In the genomic region with DNA sequence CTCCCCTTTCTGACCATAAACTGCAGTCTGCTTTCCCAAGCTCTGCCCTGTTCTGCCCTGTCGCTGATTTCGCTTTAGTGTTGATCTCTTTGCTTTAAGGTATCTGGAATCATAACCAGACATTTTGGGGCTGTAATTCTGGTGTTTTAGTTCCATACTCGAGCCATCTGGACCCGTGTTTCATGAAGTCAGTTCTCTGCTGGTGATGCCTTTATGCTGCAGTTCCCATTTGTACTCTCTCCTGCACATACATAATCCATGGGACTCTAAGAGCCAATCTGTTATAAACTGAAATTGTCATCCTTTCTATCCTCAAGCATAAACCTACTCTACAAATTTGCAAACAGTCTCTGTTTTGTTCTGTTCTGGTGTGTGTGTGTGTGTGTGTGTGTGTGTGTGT, we compare ENCODE assay signal across 17 mouse cellular contexts.
DNase-seq lines count a peak whose midpoint lies in the region; ATAC-seq and TF ChIP-seq lines count a peak whose summit lies in the region.
"Had no signal": no experiment of that assay in that cellular context is flagged by ENCODE, and none has a peak within 500 bp of the region (broad histone marks: within the 10 kb centered on the region; RNA-seq: fewer than 3 reads in every experiment).

No protein-coding gene starts in this region.

- ATAC-seq in forebrain, postnatal 0 days: no peak
- no peak for ATAC-seq in forebrain, embryonic 12.5 days (ENCODE audit: low FRiP score)
- ATAC-seq: forebrain, embryonic 14.5 days; forebrain, embryonic 16.5 days had no signal

- 57% methylated on average over 4 of the region's 4 CpGs for whole genome bisulfite sequencing in forebrain, postnatal 0 days
- WGBS in forebrain, embryonic 12.5 days: 86% methylated on average over 4 of the region's 4 CpGs

- H3K9ac ChIP-seq in forebrain, postnatal 0 days: no peak overlapping the region
- H3K9ac ChIP-seq in forebrain, embryonic 12.5 days: no peak overlapping the region
- H3K9ac ChIP-seq: embryonic facial prominence, embryonic 12.5 days had no signal

- H3K4me2 ChIP-seq in forebrain, postnatal 0 days (ENCODE audit: low read depth): no peak overlapping the region
- H3K4me2 ChIP-seq in forebrain, embryonic 12.5 days: no peak overlapping the region
- H3K4me2 ChIP-seq: embryonic facial prominence, embryonic 12.5 days had no signal

- H3K27me3 ChIP-seq in forebrain, postnatal 0 days (ENCODE audit: insufficient read depth, low read length): no peaks in the 10 kb centered on the region
- H3K27me3 ChIP-seq in forebrain, embryonic 12.5 days: no peaks in the 10 kb centered on the region
- H3K27me3 ChIP-seq: embryonic facial prominence, embryonic 12.5 days had no signal

- H3K4me1 ChIP-seq in forebrain, postnatal 0 days (ENCODE audit: insufficient read depth): no peaks in the 10 kb centered on the region
- H3K4me1 ChIP-seq in forebrain, embryonic 12.5 days: no peaks in the 10 kb centered on the region
- H3K4me1 ChIP-seq: embryonic facial prominence, embryonic 10.5 days; embryonic facial prominence, embryonic 12.5 days had no signal

- TF ChIP-seq CTCF in forebrain, postnatal 0 days (IDR thresholded peaks at IDR 0.05; ENCODE audit: low read depth): no peak
- no peak for TF ChIP-seq CTCF in layer of hippocampus, adult 2 months (conservative IDR thresholded peaks at IDR 0.05)

- intact Hi-C loops in left cerebral cortex, postnatal 25 days (cut with DNase I): no loop called here

- no peak overlapping the region for H3K27ac ChIP-seq in forebrain, postnatal 0 days (ENCODE audit: low read depth, low read length)
- H3K27ac ChIP-seq in forebrain, embryonic 12.5 days: no peak overlapping the region
- 0 out of 2 replicates have a peak overlapping the region, but pooled peaks have one; percentile 53 for H3K27ac ChIP-seq in layer of hippocampus, adult 2 months
- H3K27ac ChIP-seq: embryonic facial prominence, embryonic 10.5 days; embryonic facial prominence, embryonic 12.5 days had no signal

- DNase-seq in forebrain, postnatal 0 days: peak; percentile 36
- no peak for DNase-seq in layer of hippocampus, adult 2 months (ENCODE audit: low spot score in 2 of 2)
- no peak for DNase-seq in layer of hippocampus, adult 9-10 months (ENCODE audit: low spot score)
- peak; percentile 57 for DNase-seq in brain, adult 2 months (ENCODE audit: low read depth, low spot score)
- DNase-seq in left cerebral cortex, postnatal 25 days (ENCODE audit: low spot score in 2 of 2): no peak
- DNase-seq: adrenal gland, adult 2 months; adrenal gland, postnatal 10 days; adrenal gland, postnatal 25 days; cerebellum, adult 11-12 months; cerebellum, adult 8-10 months; cerebellum, adult 9-11 months; cerebellum, postnatal 14 days had no signal

- H3K36me3 ChIP-seq in forebrain, postnatal 0 days (ENCODE audit: insufficient read depth): no peaks in the 10 kb centered on the region
- H3K36me3 ChIP-seq in forebrain, embryonic 12.5 days (replicated peaks): no peaks in the 10 kb centered on the region
- H3K36me3 ChIP-seq: embryonic facial prominence, embryonic 10.5 days; embryonic facial prominence, embryonic 12.5 days had no signal

- no peaks in the 10 kb centered on the region for H3K9me3 ChIP-seq in forebrain, postnatal 0 days (ENCODE audit: low read length)
- H3K9me3 ChIP-seq in forebrain, embryonic 12.5 days: no peaks in the 10 kb centered on the region
- H3K9me3 ChIP-seq: embryonic facial prominence, embryonic 10.5 days; embryonic facial prominence, embryonic 12.5 days had no signal

- no peak overlapping the region for H3K4me3 ChIP-seq in forebrain, postnatal 0 days (ENCODE audit: low read depth, low read length)
- no peak overlapping the region for H3K4me3 ChIP-seq in forebrain, embryonic 12.5 days (replicated peaks)
- H3K4me3 ChIP-seq in layer of hippocampus, adult 2 months: no peak overlapping the region
- H3K4me3 ChIP-seq: embryonic facial prominence, embryonic 10.5 days; embryonic facial prominence, embryonic 12.5 days had no signal

Comparison
In these comparisons a context has a peak if more than half of its experiments do, and no peak if none do; other contexts are left out.
1. DNase-seq: peak in forebrain, postnatal 0 days (single experiment) and brain, adult 2 months (single experiment); none in layer of hippocampus, adult 2 months (0 of 2), layer of hippocampus, adult 9-10 months (single experiment) and left cerebral cortex, postnatal 25 days (0 of 2).